Mouse (Mus musculus): ENCODE measurements around the gene Grb10.

Gene Grb10

DNA sequence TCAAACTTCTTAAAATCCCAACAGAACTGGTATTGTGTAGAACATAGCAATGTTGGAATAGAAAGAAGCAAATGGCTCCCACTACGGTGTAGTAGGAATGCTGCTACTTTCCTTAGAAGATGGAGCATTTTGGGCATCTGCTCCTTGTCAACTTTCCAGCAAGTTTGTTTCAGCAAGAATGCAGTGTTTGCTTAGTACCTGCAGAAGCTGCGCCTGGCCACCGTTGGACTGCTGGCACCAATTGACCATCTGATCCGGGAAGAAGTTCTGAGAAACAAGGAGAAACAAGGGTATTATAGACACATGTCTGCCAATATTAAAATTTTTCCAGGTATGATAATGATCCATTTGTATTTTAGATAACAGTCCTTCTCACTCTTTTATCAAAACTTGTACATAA is 92.7 kb downstream of the Grb10 start:
- DNase-seq (ENCODE audit: low read depth, low spot score): no peak

DNA sequence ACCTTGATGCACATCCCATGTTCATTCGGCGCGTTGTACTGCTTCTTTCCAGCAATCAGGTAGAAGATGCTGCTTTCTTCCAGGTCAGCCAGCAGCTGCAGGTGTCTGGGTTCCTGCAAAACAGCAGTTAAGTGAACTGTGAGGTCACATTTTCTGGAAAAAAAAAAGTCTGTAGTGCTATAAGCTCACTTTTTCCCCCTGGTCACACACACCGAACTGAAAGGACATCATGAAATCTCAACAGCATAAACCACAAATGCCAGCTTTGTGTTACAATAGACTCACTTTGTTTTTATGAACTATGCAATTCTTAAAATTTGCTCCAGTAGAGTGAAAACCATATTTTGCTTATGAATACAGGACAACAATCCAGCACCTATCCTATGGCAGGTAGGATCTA is 93.7 kb downstream of the Grb10 start:
- DNase-seq (ENCODE audit: low read depth, low spot score): no peak

DNA sequence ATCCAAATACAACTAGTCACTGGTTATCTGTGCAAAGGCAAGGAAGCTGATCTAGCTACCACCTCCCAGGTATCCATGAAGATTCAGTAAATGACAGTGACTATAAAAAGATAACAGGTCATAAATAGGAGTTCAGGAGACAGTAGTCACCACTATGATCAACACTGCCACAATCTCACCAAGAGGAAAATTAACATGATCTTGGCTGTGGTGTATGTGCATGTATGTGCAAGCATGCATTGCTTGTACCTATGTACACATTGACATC is 94.5 kb downstream of the Grb10 start:
- no peak for DNase-seq (ENCODE audit: low read depth, low spot score)

DNA sequence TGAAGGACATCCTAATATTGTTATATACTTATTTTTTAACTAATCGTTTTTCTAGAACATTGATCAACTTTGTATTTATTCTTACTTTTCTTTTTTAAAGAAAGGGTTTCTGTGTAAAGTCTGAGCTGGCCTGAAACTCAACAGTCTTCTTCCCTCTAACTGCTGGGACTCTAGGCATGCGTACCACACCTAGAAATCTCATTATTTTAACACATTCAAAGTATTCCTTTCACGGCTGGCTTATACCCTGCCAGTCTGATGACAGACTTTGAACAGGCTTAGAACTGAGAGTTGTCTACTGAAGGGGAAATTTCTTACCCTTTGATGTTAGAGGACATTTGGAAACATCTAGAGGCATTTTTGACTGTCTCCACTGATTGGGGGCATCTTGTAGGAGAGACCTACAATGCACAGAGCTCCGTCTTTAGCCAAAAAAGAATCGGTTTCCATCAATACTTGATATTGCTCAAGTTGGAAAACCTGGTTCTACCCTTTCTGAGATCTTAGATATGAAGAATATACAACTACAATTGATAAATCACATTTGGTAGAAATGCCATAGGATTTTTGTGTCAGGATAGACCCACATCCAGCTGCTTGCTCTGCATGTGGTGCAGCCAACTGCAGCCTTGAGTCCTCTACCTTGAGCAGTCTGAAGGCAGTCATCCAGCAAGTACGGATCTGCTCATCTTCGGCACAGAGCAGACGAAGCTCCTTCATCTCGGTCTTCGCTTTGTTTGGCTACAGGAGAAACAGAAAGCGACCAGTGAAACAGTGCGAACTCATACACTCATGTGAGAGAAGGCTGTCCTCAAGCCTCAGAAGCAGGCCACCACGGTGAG is 95.0 kb downstream of the Grb10 start:
- DNase-seq (ENCODE audit: low read depth, low spot score): no peak

DNA sequence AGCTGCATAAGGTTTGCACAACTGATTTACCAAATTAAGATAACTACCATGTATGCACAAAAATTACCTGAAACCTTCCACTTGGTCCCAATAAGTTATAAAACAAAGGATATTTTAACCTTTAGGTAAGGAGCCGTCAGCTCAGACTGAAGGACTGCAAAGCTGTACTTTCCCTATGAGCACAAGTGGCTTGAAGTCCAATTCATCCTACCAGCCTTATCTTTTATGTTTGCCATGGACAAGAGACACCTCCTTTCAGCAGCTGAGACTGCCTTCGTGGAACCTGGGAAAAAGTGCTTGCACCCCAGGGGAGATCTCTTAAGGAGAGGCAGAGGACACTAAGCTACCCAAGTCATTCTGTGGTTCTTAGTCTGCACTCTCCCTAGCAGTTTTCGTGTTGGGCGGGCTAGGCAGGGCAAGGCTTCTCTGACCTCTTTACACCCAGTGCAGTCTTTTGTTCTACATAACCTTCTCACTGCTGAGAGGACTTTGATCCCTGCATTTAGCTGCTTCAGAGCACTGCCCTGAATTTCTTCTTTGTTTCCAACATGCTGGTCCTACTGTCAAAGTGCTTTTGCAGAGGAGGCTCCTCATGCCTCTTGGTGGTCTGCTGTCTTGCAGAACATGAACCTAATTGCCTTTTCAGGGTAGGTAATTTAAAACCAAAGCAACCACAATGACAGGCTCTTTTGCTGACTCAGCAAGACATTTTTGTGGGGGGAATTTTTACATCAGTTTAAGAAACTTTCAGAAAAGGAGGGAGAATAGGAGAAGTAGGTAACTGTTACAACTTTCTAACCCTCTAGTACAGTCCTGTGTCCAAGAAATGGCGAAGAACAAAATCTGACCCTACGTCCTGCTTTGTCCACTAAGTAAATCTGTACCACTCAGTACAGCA is 95.9 kb downstream of the Grb10 start:
- DNase-seq (ENCODE audit: low read depth, low spot score): peak; percentile 90

DNA sequence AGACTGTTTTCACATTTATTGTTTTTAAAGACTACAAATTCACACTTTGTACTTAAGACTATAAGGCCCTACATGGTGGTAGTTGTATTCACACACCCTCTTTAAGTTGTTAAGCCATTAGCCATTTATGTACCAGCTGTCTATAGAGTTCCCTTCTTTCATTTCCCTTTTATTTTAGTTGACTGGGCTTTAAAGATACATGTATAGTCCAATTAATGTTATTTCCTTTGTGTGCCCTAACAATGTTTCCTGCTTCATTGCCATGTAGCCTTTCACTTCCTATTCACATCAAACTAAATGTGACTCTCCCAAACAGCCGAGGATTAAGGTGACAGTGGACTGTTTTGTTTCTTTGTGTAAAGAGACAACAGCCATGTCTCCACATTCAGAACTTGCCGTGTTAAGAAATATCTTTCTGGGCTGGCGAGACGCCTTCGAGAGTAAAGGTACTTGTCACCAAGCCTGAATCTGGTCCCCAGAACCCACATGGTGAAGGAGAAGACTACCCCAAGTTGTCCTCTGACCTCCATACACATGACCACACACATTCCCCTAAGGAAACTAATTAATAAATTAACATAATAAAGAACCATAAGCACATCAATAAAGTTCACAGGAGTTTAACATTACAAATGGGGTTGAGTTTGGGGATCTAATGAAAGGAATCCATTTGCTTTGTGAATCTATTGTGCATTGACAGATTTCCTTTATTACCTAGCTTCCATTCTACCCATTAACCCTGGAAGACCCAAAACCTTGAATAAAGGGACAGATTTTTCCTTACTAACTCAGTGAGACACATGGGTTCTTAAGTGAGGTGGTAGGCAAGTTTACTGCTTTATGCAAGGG is 97.4 kb downstream of the Grb10 start:
- DNase-seq (ENCODE audit: low read depth, low spot score): peak; percentile 53

DNA sequence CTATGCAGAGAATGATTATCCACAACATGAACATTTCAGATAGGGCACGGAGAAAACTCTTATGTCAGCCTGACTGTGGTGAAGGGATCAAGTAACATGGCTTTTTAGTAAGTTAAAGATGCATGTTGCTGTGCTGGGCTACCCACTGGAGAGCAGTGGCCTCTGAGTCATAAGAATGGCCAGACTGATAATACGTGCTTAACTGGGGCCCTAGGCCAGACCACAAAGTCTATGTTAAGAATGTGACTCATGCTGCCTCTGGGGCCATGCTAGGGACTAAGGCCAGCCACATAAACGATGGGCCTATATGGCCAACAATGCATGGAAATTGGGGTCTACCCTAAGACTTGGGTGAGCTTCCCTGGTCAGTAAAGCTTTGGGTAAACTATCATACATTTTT is 98.9 kb downstream of the Grb10 start:
- no peak for DNase-seq (ENCODE audit: low read depth, low spot score)

DNA sequence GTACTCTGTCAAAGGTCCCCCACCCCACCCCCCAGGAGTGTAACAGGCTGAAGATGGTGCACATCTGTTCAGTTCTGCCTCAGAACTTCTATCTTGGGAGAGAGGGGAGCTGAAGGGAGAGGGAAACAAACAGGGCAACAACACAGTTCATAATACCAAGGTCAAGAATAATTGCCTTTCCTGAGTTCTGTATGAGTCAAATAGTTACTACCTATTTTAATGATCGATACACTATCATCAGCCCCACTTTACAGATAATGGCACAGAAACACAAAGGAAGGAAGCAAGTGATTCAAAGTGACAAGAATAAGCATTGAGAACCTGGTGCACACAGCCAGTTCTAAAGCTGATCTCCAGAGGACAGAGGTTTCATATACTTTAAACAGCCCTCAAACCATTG is 99.9 kb downstream of the Grb10 start:
- DNase-seq (ENCODE audit: low read depth, low spot score): no peak

DNA sequence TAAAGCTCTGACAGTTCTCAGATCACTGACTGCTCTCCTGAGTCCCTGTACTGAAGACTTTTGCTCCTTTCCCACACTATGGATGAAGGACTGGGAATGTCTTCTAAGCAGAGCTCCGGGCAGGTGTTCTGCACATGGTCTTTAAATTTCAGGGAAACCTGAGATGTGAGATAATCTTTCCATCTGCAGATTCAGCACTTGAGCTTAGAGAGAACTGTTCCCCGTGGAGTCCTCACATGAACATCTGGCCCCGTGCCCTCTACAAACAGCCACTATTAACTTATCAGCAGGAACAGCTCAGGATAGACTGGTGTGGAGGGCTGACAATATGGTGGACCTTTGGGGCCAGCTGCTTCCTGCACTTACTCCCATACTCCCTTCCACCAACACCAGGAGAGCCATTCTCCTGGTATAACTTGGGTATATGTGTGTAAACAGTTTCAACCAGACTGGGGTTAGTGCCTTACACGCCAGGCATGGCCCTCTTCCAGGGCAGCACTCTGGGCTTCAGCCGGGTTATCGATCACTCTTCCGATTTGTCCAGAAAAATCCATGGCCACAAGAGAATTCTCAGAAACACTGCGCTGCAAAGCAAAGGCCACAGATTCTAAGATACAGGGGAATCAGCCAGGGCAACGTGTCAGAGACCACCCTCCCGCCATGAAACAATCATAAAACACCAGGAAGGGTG is 101.0 kb downstream of the Grb10 start:
- DNase-seq (ENCODE audit: low read depth, low spot score): no peak

DNA sequence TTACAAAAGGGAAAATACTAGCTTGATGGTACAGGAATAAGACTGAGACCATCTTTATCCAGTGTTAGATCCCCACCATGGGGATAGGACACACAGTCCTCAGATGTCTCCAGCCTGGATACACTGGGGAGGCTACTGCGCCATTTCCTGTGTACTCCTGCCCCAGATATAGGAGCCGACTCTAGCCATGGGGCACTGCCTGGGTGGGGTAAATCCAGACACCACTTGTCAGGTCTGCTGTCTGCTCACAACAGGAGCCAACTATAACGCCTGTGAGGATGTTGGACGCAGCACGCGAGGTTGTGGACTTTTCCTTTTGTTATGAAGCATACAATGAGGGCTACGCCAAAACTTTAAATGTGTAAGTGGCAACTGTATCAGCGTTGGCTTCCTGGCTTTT is 103.7 kb downstream of the Grb10 start:
- DNase-seq (ENCODE audit: low read depth, low spot score): no peak

DNA sequence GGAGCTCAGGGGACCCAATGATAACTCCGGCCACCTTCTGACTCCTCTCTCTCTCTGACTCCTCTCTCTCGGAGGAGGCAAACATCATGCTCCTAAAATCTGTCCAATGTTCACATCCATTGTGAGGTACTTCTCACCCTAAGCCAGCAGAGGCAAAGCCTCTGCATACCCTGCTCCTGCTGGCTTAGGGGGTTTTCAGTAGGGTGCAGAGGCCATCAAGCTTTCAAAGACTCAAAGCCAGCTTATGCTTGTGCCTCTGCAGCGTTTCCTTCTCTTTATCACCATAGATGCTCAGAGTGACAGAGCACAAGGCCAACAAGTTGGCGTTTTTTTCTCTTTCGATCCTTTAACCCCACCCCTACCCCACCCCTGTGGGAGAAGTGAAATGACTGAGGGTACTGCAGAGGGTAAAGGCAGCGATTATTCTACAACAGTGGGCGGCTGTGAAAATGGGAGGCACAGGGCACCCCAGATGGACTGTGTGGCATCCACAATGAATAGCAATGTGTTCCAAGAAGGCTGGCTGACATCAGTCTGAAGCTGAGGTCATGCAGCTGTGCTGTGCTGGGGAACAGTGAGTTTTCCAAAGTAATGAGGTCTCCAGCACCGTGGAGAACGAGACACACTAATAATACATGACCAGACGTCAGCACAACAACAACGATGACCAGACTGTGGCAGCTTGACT is 106.2 kb downstream of the Grb10 start:
- no peak for DNase-seq (ENCODE audit: low read depth, low spot score)

DNA sequence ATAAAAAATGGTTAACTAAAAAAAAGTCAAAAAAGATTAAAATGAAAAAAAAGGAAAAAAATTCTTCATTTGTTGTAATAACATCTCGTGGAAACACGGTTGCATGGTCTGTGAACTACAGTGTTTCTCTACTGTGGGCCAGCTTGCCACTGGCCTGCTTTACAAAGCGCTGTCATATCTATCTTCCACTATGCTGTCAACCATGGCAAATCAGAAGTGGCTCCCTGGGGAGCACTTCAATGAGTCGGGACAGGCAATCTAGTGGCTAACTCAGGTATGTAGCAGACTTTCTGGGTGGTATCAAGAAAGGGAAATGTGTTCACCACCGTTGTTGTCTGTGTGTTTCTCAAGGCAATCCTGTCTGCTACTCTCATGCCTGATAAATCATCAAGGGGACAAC is 106.8 kb downstream of the Grb10 start:
- no peak for DNase-seq (ENCODE audit: low read depth, low spot score)

DNA sequence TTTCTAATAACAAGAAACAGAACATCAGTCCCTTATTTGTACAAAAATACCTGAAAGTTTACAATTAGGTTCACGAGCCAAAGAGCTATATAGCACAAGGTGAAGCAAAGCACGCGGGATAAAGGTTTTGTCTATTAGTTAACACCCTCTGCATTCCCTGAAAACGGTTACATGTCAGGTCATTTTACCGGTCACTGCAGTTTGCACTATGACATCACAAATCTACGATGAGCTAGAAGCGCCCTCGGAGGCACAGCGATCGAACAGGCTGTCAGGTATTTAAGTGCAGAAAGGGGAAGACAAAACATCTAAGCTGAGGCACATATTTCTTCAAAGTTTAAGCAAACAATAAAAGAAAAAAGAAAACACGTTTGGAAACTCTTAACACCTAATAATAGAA is 108.0 kb downstream of the Grb10 start:
- no peak for DNase-seq (ENCODE audit: low read depth, low spot score)

DNA sequence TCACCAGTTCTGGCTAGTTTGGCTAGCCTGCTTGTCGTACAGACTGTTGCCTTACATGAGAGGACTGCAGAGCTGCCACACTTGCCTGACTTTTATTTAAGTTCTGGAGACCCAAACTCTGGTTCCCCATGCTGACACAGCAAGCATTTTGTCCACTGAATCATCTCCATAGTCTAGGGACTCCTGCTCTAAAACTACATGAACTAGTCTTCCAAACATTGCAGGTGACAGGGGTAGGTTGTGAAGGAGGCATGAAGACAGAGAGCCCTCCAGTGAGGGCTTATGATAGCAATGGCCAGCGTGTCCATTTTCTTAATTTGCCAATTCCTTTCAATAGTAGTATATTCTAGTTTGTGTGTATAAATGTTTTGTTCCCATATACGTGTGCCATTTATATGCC is 109.4 kb downstream of the Grb10 start:
- no peak for DNase-seq (ENCODE audit: low read depth, low spot score)

DNA sequence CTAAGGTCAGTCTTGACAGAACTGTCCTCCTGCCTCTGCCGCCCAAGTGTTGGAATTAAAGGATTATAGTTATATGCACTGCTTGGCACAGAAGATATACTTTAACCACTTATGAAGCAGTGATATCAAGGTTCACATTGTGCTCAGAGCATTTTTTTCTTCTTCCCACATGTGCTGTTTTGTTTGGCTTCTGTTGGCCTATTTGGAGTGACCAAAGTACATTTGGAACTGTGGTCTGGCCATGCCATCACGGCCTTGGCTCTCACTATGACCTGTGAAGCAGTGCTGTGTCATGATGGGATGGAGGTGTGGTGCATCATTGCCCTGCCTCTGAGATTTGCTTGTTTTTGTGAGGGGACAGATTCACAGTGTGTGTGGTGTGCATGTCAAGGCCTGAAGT is 109.9 kb downstream of the Grb10 start:
- no peak for DNase-seq (ENCODE audit: low read depth, low spot score)

DNA sequence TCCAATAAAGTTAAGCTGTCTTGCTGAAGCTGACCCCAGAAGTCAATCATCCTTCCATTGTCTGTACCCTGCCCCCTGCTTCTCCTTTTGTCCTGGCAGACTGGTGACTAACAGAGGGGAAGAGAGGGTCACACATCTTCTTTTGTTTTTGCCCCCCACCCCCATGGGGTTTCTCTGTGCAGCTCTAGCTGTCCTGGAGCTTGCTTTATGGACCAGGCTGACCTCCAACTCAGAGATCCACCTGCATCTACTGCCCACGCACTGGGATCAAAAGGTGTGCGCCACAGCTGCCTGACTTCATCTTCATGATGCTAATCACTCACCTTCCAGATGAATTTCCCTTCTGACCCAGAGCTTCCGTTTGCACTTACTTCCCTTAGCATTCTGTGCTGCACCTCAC is 114.6 kb downstream of the Grb10 start:
- DNase-seq (ENCODE audit: low read depth, low spot score): peak; percentile 56

DNA sequence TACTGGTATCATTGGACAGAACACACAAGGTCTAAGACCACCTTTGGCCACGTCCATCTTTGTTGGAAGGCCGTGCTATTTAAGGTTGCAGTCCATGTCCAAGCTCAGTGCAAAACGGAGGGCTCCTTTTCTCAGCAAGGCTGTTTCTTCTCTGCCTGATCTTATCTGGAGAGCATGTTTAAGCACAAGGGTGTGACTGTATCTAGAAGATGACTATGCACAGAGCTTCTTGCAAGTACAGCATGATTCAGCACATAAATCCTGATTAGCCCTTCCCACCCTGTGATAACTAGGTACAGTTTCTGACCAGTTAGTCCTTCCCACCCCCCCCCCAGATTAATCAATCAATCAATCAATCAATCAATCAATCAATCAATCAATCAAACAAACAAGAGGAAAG is 115.1 kb downstream of the Grb10 start:
- no peak for DNase-seq (ENCODE audit: low read depth, low spot score)

DNA sequence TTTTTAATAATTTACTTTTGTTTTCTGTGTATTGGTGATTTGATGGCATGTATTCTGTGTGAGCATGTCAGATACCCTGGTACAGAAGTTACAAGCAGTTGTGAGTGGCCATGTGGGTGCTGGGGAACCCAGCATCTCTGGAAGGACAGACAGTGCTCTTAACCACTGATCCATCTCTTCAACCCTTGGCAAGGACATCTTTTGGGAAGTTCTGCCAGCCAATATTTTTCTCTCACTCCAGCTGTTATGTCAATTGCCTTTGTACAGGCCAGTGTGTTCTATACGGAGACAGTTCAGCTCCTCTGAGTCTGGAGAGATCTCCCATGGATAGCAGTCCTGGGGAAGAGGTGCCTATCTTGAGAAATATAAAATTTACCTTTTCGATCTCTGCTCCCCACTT is 116.4 kb downstream of the Grb10 start:
- DNase-seq (ENCODE audit: low read depth, low spot score): no peak

DNA sequence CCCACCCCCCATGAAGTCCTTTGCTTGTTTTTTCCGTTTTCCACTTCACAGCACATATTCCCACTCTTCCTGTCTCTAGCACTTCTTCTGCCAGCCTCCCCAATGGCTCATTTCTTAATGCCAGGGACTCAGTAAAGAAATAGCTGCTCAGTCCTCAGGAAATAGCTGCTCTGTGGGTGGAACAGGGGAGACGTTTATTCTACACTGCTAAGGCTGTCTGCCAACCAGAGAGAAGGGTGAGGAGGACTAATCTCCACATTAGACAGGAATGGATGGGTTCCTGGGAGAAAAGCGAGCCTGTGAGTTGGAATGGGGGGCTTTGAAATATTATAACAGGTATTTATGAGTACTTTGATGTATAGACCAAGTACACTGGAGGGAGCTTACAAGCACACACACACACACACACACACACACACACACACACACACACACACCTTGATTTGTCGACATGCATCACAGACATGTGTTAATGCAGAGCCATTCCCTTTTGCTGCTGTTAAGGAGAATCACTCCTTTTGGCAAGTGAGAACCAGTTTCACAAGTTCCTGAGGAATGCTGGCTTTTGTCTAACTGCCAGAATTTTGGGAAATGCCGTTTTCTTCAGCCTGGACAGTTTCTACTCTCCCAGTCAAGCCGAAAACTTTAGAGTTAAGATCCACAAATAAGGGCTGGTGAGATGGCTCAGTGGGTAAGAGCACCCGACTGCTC is 130.6 kb downstream of the Grb10 start:
- DNase-seq (ENCODE audit: low read depth, low spot score): peak; percentile 66

DNA sequence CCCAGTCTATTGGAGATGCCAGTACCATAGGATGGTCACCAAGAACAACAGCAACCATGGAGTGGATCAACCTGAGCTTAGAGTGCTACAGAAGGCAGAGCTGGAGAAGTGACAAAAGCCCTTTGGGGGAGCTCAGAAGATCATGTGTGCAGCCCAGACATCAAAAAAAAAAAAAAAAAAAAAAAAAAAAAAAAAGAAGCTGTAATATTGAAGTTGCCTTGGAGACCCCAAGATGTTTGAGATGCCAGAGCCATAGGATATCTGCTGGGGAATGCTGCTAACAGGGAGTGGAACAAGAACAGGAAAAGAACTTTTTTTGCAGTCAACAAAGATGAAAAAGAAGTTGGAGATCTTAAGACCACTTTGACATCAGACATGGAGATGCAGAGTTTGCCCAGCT is 133.0 kb downstream of the Grb10 start:
- no peak for DNase-seq (ENCODE audit: low read depth, low spot score)
